Mouse (Mus musculus): ENCODE data around the gene Sgms2.
"Not testable (repeated sequence)": the region's sequence is repeated elsewhere in the genome, so short reads cannot be mapped to it uniquely, and the experiment has no call there.

The Sgms2 gene

GRCm38 (mm10) chr3:131359011-131359410, 132.2 kb downstream of the Sgms2 start:
- no peak for DNase-seq (ENCODE audit: extremely low spot score, low read depth, low spot score)

- DNase-seq (ENCODE audit: extremely low spot score, low read depth, low spot score): no peak
These were observed 133.0 kb downstream of the Sgms2 start for GRCm38 (mm10) chr3:131358205-131358604.

- no peak for DNase-seq (ENCODE audit: extremely low spot score, low read depth, low spot score)
These were observed 133.6 kb downstream of the Sgms2 start for GRCm38 (mm10) chr3:131357643-131358042.

GRCm38 (mm10) chr3:131356026-131356425, 135.2 kb downstream of the Sgms2 start:
- DNase-seq (ENCODE audit: extremely low spot score, low read depth, low spot score): no peak

GRCm38 (mm10) chr3:131350539-131350938, 140.7 kb downstream of the Sgms2 start:
- DNase-seq (ENCODE audit: extremely low spot score, low read depth, low spot score): no peak

GRCm38 (mm10) chr3:131349013-131349412, 142.2 kb downstream of the Sgms2 start:
- DNase-seq (ENCODE audit: extremely low spot score, low read depth, low spot score): no peak

GRCm38 (mm10) chr3:131348579-131348950, 142.6 kb downstream of the Sgms2 start:
- DNase-seq (ENCODE audit: extremely low spot score, low read depth, low spot score): no peak

GRCm38 (mm10) chr3:131347831-131348578, 143.2 kb downstream of the Sgms2 start:
- DNase-seq (ENCODE audit: extremely low spot score, low read depth, low spot score): no peak

GRCm38 (mm10) chr3:131345903-131346302, 145.3 kb downstream of the Sgms2 start:
- no peak for DNase-seq (ENCODE audit: extremely low spot score, low read depth, low spot score)

- no peak for DNase-seq (ENCODE audit: extremely low spot score, low read depth, low spot score)
These were observed 147.9 kb downstream of the Sgms2 start for GRCm38 (mm10) chr3:131343311-131343710.

- no peak for DNase-seq (ENCODE audit: extremely low spot score, low read depth, low spot score)
These were observed 150.3 kb downstream of the Sgms2 start for GRCm38 (mm10) chr3:131340885-131341284.

GRCm38 (mm10) chr3:131339280-131339679, 151.9 kb downstream of the Sgms2 start:
- DNase-seq (ENCODE audit: extremely low spot score, low read depth, low spot score): no peak

- not testable (repeated sequence) for DNase-seq (ENCODE audit: extremely low spot score, low read depth, low spot score)
These were observed 153.5 kb downstream of the Sgms2 start for GRCm38 (mm10) chr3:131337749-131338148.

GRCm38 (mm10) chr3:131336629-131337028, 154.6 kb downstream of the Sgms2 start:
- no peak for DNase-seq (ENCODE audit: extremely low spot score, low read depth, low spot score)

- no peak for DNase-seq (ENCODE audit: extremely low spot score, low read depth, low spot score)
These were observed 156.1 kb downstream of the Sgms2 start for GRCm38 (mm10) chr3:131335117-131335547.

- DNase-seq (ENCODE audit: extremely low spot score, low read depth, low spot score): no peak
These were observed 164.0 kb downstream of the Sgms2 start for GRCm38 (mm10) chr3:131327189-131327588.

- no peak for DNase-seq (ENCODE audit: extremely low spot score, low read depth, low spot score)
These were observed 164.6 kb downstream of the Sgms2 start for GRCm38 (mm10) chr3:131326637-131327036.

GRCm38 (mm10) chr3:131322081-131322815, 169.0 kb downstream of the Sgms2 start:
- no peak for DNase-seq (ENCODE audit: extremely low spot score, low read depth, low spot score)

GRCm38 (mm10) chr3:131320184-131320583, 171.0 kb downstream of the Sgms2 start:
- no peak for DNase-seq (ENCODE audit: extremely low spot score, low read depth, low spot score)

- no peak for DNase-seq (ENCODE audit: extremely low spot score, low read depth, low spot score)
These were observed 173.0 kb downstream of the Sgms2 start for GRCm38 (mm10) chr3:131318211-131318610.

GRCm38 (mm10) chr3:131317126-131317525, 174.1 kb downstream of the Sgms2 start:
- no peak for DNase-seq (ENCODE audit: extremely low spot score, low read depth, low spot score)

- no peak for DNase-seq (ENCODE audit: extremely low spot score, low read depth, low spot score)
These were observed 175.2 kb downstream of the Sgms2 start for GRCm38 (mm10) chr3:131315957-131316510.
